Mouse (Mus musculus) inflammation-experienced regulatory T-cells, adult 16 weeks (primary cell): ENCODE measurements around the gene Armc2. TPM values are rescaled to one million over a fixed set of nuclear protein-coding genes. Genes with fewer than 3 reads are reported as not detected.

Source experiments
- polyA plus RNA-seq: library from polyadenylated mRNA; unstranded; fragments of 100-300 nt; shearing (Covaris generic); gene quantifications from one replicate; pipeline ENCODE4 v1.2.1, GENCODE M21; 2017

Gene Armc2
- 0.60 TPM for polyA plus RNA-seq

DNA sequence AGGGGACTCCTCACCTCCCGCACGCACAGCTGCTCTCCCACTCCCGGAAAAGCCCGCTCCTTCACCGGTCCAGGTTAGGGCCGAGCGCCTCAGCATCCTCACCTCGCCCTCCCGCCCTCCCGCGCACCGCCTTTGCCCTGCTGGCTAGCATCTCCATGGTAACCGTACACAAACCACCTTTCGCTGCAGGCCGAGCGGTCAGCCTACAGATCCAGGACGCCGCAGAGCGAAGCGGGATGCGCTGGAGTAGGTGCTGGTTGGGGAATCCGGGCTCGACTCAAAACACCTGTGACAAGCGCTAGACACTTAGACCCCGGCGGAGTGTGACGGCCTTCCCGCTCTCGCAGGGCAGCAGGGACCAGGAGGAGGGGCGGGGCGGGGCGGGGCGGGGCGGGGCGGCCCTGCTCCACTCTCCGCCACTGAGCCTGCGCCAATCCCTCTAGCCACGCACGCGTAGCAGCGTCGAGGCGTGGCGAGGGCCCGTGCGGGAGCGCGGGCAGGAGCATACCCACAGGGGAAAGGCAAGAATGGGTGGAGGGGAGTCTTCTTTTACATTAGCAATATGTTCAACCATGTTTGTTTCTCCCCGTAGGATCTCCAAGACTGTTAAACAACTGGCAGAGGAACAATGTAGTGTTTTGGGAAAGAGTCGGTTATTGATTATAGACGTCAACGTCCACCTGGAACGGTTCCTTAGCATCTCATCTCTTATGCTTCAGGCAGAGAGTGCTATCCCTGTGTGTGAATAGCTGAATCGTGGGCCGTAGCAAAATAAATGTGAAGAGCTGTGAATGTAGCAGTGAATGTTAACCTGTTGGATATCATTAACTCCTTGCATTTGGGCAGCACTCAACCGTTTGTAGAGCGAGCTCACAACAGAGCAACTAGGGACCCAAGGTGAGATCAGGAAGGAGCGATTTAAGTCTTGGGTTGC lies at the start of gene Armc2:
TSS of gene Armc2 (minus strand) at position 427 of the 934 bp plus-strand sequence.

Other genes starting within 250 kb of the Armc2 start
- 17.2 TPM for gene Cep57l1, start 208.6 kb downstream of the Armc2 start, polyA plus RNA-seq
- 207 TPM for gene Sesn1, start 208.5 kb downstream of the Armc2 start, polyA plus RNA-seq